Mouse (Mus musculus) cerebellum, adult 9-11 months (tissue): ENCODE measurements around the gene Gm8947.
"Not testable (repeated sequence)": the region's sequence is repeated elsewhere in the genome, so short reads cannot be mapped to it uniquely, and the experiment has no call there.

ENCODE experiments used
- DNase-seq: peaks from one replicate; pipeline ENCODE4 v3.0.0; 2022

Gene Gm8947

GRCm38 (mm10) chr1:151192075-151192474 is at the start of gene Gm8947:
Gene Gm8947, plus strand, starts transcription at chr1:151192376.
- DNase-seq = not testable (repeated sequence)

- no peak for DNase-seq
Observed at GRCm38 (mm10) chr1:151144471-151145146, 47.6 kb upstream of the Gm8947 start.

GRCm38 (mm10) chr1:151147801-151148200 is 44.4 kb upstream of the Gm8947 start:
- DNase-seq = no peak

- no peak for DNase-seq
Observed at GRCm38 (mm10) chr1:151150211-151150610, 42.0 kb upstream of the Gm8947 start.

GRCm38 (mm10) chr1:151151089-151151488 is 41.1 kb upstream of the Gm8947 start:
- no peak for DNase-seq

- DNase-seq = no peak
Observed at GRCm38 (mm10) chr1:151153056-151153652, 39.0 kb upstream of the Gm8947 start.

- not testable (repeated sequence) for DNase-seq
Observed at GRCm38 (mm10) chr1:151154131-151154530, 38.0 kb upstream of the Gm8947 start.

- no peak for DNase-seq
Observed at GRCm38 (mm10) chr1:151156129-151156528, 36.0 kb upstream of the Gm8947 start.

- no peak for DNase-seq
Observed at GRCm38 (mm10) chr1:151156777-151157632, 35.2 kb upstream of the Gm8947 start.

GRCm38 (mm10) chr1:151157963-151158856 is 34.0 kb upstream of the Gm8947 start:
- no peak for DNase-seq

GRCm38 (mm10) chr1:151158857-151159510 is 33.2 kb upstream of the Gm8947 start:
- no peak for DNase-seq

- no peak for DNase-seq
Observed at GRCm38 (mm10) chr1:151166031-151166430, 26.1 kb upstream of the Gm8947 start.

GRCm38 (mm10) chr1:151167297-151168047 is 24.7 kb upstream of the Gm8947 start:
- DNase-seq = peak; percentile 9

- DNase-seq = no peak
Observed at GRCm38 (mm10) chr1:151168637-151169036, 23.5 kb upstream of the Gm8947 start.

- DNase-seq = no peak
Observed at GRCm38 (mm10) chr1:151171572-151172461, 20.4 kb upstream of the Gm8947 start.

GRCm38 (mm10) chr1:151177030-151177936 is 14.9 kb upstream of the Gm8947 start:
- DNase-seq = no peak

- DNase-seq = no peak
Observed at GRCm38 (mm10) chr1:151177937-151178271, 14.3 kb upstream of the Gm8947 start.

- no peak for DNase-seq
Observed at GRCm38 (mm10) chr1:151178505-151179083, 13.6 kb upstream of the Gm8947 start.

- DNase-seq = no peak
Observed at GRCm38 (mm10) chr1:151180167-151180566, 12.0 kb upstream of the Gm8947 start.
